ENCODE assay signal across 26 mouse cellular contexts in the genomic region with DNA sequence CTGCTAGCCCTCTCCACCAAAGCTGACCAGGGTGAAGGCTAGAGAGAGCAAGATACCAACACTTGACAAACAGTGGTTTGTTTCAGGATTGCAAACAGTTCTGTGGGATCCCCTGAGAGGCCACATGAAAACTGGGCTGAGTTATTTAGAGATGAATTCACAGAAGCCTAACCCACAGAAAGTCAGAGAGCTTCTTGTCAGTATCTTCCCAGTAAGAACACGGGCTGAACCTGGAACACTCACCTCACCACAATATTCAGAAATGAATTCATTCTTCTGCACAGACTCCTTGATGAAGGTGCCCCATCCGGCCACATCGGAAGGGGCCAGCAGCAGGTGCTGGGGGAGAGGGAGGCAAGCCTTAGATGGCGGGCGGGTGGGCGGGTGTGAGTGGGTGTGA. TPM values are rescaled to one million over a fixed set of nuclear protein-coding genes. Genes with fewer than 3 reads are reported as not detected.
DNase-seq lines count a peak whose midpoint lies in the region; ATAC-seq and TF ChIP-seq lines count a peak whose summit lies in the region.
"Had no signal": no experiment of that assay in that cellular context is flagged by ENCODE, and none has a peak within 500 bp of the region (broad histone marks: within the 10 kb centered on the region; RNA-seq: fewer than 3 reads in every experiment).

No protein-coding gene starts in this region.

- 81% methylated on average over 6 of the region's 6 CpGs for WGBS in heart, embryonic 15.5 days
- 69% methylated on average over 6 of the region's 6 CpGs for WGBS in lung, embryonic 15.5 days
- 77% methylated on average over 6 of the region's 6 CpGs for WGBS in lung, postnatal 0 days
- 92% methylated on average over 6 of the region's 6 CpGs for WGBS in embryonic facial prominence, embryonic 10.5 days

- no peak for ATAC-seq in heart, embryonic 15.5 days (replicated peaks; ENCODE audit: insufficient number of reproducible peaks, insufficient read depth, low FRiP score, low read depth)
- no peak for ATAC-seq in lung, embryonic 15.5 days (ENCODE audit: borderline replicate concordance, extremely low read depth, low FRiP score, low TSS enrichment)
- ATAC-seq in lung, postnatal 0 days: no peak
- ATAC-seq: forebrain, embryonic 14.5 days had no signal

- H3K36me3 ChIP-seq in heart, embryonic 15.5 days: peaks cover 39% of the 10 kb centered on the region
- peaks cover 35% of the 10 kb centered on the region for H3K36me3 ChIP-seq in lung, embryonic 15.5 days
- H3K36me3 ChIP-seq in lung, postnatal 0 days (ENCODE audit: insufficient read depth, low read length): peaks cover 30% of the 10 kb centered on the region
- peaks cover 69% of the 10 kb centered on the region for H3K36me3 ChIP-seq in embryonic facial prominence, embryonic 10.5 days (replicated peaks)

- intact Hi-C loops in heart, postnatal 10 days (cut with DNase I): no loop called here

- peak overlapping the region; percentile 24; the same call in 1 of the 2 replicates for H3K27ac ChIP-seq in heart, embryonic 15.5 days
- 0 out of 2 replicates have a peak overlapping the region, but pooled peaks have one; percentile 9 for H3K27ac ChIP-seq in lung, embryonic 15.5 days
- H3K27ac ChIP-seq in lung, postnatal 0 days (ENCODE audit: low read length): no peak overlapping the region
- H3K27ac ChIP-seq in brown adipose tissue, adult 24 weeks (replicated peaks; ENCODE audit: low read depth, low read length): peak overlapping the region; percentile 50; the same call in 1 of the 2 replicates
- H3K27ac ChIP-seq in embryonic facial prominence, embryonic 10.5 days (replicated peaks): no peak overlapping the region
- H3K27ac ChIP-seq: hindbrain, embryonic 10.5 days; hindbrain, embryonic 15.5 days; kidney, postnatal 0 days; limb, embryonic 10.5 days; limb, embryonic 15.5 days; liver, embryonic 14.5 days; midbrain, embryonic 12.5 days; neural tube, embryonic 13.5 days had no signal

- H3K27me3 ChIP-seq in heart, embryonic 15.5 days: no peaks in the 10 kb centered on the region
- no peaks in the 10 kb centered on the region for H3K27me3 ChIP-seq in lung, embryonic 15.5 days
- H3K27me3 ChIP-seq in lung, postnatal 0 days (replicated peaks; ENCODE audit: insufficient read depth, low read length): no peaks in the 10 kb centered on the region
- H3K27me3 ChIP-seq in embryonic facial prominence, embryonic 10.5 days (replicated peaks; ENCODE audit: low read depth, poor library complexity, severe bottlenecking): no peaks in the 10 kb centered on the region
- H3K27me3 ChIP-seq: heart, embryonic 12.5 days; hindbrain, embryonic 15.5 days; limb, embryonic 15.5 days; midbrain, embryonic 12.5 days; neural tube, embryonic 13.5 days had no signal

- peaks cover 43% of the 10 kb centered on the region for H3K4me1 ChIP-seq in heart, embryonic 15.5 days (replicated peaks)
- H3K4me1 ChIP-seq in lung, embryonic 15.5 days: peaks cover 25% of the 10 kb centered on the region
- H3K4me1 ChIP-seq in lung, postnatal 0 days (ENCODE audit: insufficient read depth, low read depth, low read length): no peaks in the 10 kb centered on the region
- H3K4me1 ChIP-seq in brown adipose tissue, adult 24 weeks (ENCODE audit: control insufficient read depth, insufficient read depth, insufficient read length, low read length): peaks cover 2% of the 10 kb centered on the region
- H3K4me1 ChIP-seq in embryonic facial prominence, embryonic 10.5 days: peaks cover 21% of the 10 kb centered on the region

- H3K4me2 ChIP-seq in heart, embryonic 15.5 days: no peak overlapping the region
- no peak overlapping the region for H3K4me2 ChIP-seq in lung, embryonic 15.5 days
- no peak overlapping the region for H3K4me2 ChIP-seq in lung, postnatal 0 days (replicated peaks; ENCODE audit: low read depth, low read length)
- H3K4me2 ChIP-seq: heart, embryonic 12.5 days; hindbrain, embryonic 15.5 days; limb, embryonic 15.5 days; lung, embryonic 14.5 days; midbrain, embryonic 12.5 days; neural tube, embryonic 13.5 days had no signal

- no peaks in the 10 kb centered on the region for H3K9me3 ChIP-seq in heart, embryonic 15.5 days (replicated peaks)
- no peaks in the 10 kb centered on the region for H3K9me3 ChIP-seq in lung, embryonic 15.5 days
- H3K9me3 ChIP-seq in lung, postnatal 0 days (ENCODE audit: low read length): no peaks in the 10 kb centered on the region
- H3K9me3 ChIP-seq in embryonic facial prominence, embryonic 10.5 days: no peaks in the 10 kb centered on the region
- H3K9me3 ChIP-seq: heart, embryonic 12.5 days; hindbrain, embryonic 10.5 days; hindbrain, embryonic 15.5 days; limb, embryonic 10.5 days; limb, embryonic 15.5 days; midbrain, embryonic 12.5 days; neural tube, embryonic 13.5 days had no signal

- H3K9ac ChIP-seq in heart, embryonic 15.5 days: no peak overlapping the region
- H3K9ac ChIP-seq in lung, embryonic 15.5 days: no peak overlapping the region
- H3K9ac ChIP-seq in lung, postnatal 0 days (replicated peaks; ENCODE audit: low read depth): no peak overlapping the region
- H3K9ac ChIP-seq: heart, embryonic 12.5 days; hindbrain, embryonic 15.5 days; limb, embryonic 15.5 days; liver, embryonic 14.5 days; lung, embryonic 14.5 days; midbrain, embryonic 12.5 days; neural tube, embryonic 13.5 days had no signal

- TF ChIP-seq EP300 in lung, postnatal 0 days (IDR thresholded peaks at IDR 0.05): no peak

- no peak for DNase-seq in heart, postnatal 10 days
- no peak for DNase-seq in lung, postnatal 0 days (ENCODE audit: low spot score)
- DNase-seq in CD4-positive helper T cell, adult 2 months (ENCODE audit: low read depth, low spot score): peak; percentile 47
- DNase-seq in embryonic facial prominence, embryonic 10.5 days (ENCODE audit: low spot score): no peak
- DNase-seq: adrenal gland, adult 8-10 months; gastrocnemius, postnatal 14 days; kidney, adult 18-20 months; kidney, postnatal 4 days; layer of hippocampus, adult 9-11 months; lung, postnatal 36 days had no signal

- no peak overlapping the region for H3K4me3 ChIP-seq in heart, embryonic 15.5 days
- H3K4me3 ChIP-seq in lung, embryonic 15.5 days: no peak overlapping the region
- no peak overlapping the region for H3K4me3 ChIP-seq in lung, postnatal 0 days (ENCODE audit: low read depth, low read length)
- no peak overlapping the region for H3K4me3 ChIP-seq in brown adipose tissue, adult 24 weeks (ENCODE audit: insufficient read depth, low read depth, low read length)
- H3K4me3 ChIP-seq in embryonic facial prominence, embryonic 10.5 days: no peak overlapping the region
- H3K4me3 ChIP-seq: heart, embryonic 12.5 days; hindbrain, embryonic 10.5 days; hindbrain, embryonic 15.5 days; limb, embryonic 10.5 days; limb, embryonic 15.5 days; midbrain, embryonic 12.5 days; neural tube, embryonic 13.5 days had no signal

- no peak for TF ChIP-seq CTCF in lung, postnatal 0 days (IDR thresholded peaks at IDR 0.05)

RNA-seq across cellular contexts. Expression of a gene that starts 19.4 kb away (rescaled TPM):
- polyA plus RNA-seq in heart, embryonic 15.5 days (2015; fragmentation: Nextera tagmentation; extraction: Ambion mirVana): 0.28 and 0.38 TPM in 2 replicates
- total RNA-seq in heart, postnatal 10 days (2021): under 1 TPM; 0.14 to 0.20 TPM
- polyA plus RNA-seq in lung, embryonic 15.5 days (2015; fragmentation: Nextera tagmentation; extraction: Ambion mirVana): 0.24 and 0.55 TPM in 2 replicates
- polyA plus RNA-seq in lung, postnatal 0 days (2015; fragmentation: Nextera tagmentation; extraction: Ambion mirVana): 0.06 and 0.20 TPM in 2 replicates
- polyA plus RNA-seq in brown adipose tissue, adult 24 weeks (2012; ENCODE audit: insufficient read depth, insufficient read length, missing spikeins): 1.2 TPM in 1 of 2 replicates, not detected in the other
- polyA plus RNA-seq in embryonic facial prominence, embryonic 10.5 days (2016; fragmentation: Nextera tagmentation; extraction: Ambion mirVana): 0.16 TPM in 1 of 2 replicates, not detected in the other
- total RNA-seq: granulocyte monocyte progenitor cell, adult 5-6 weeks had no signal
- polyA plus RNA-seq: limb, embryonic 10.5 days; liver, embryonic 14.5 days had no signal

RNA-seq across cellular contexts. Expression of a gene that starts 23.5 kb away (rescaled TPM):
- polyA plus RNA-seq in heart, embryonic 15.5 days (2015; fragmentation: Nextera tagmentation; extraction: Ambion mirVana): 10.5 and 13.6 TPM in 2 replicates
- total RNA-seq in heart, postnatal 10 days (2021): 10 to 100 TPM; 23.6 to 28.3 TPM
- 19.8 and 19.9 TPM in 2 replicates for polyA plus RNA-seq in lung, embryonic 15.5 days (2015; fragmentation: Nextera tagmentation; extraction: Ambion mirVana)
- 12.3 and 14.2 TPM in 2 replicates for polyA plus RNA-seq in lung, postnatal 0 days (2015; fragmentation: Nextera tagmentation; extraction: Ambion mirVana)
- 21.8 and 33.6 TPM in 2 replicates for polyA plus RNA-seq in brown adipose tissue, adult 24 weeks (2012; ENCODE audit: insufficient read depth, insufficient read length, missing spikeins)
- 3.7 and 4.0 TPM in 2 replicates for polyA plus RNA-seq in embryonic facial prominence, embryonic 10.5 days (2016; fragmentation: Nextera tagmentation; extraction: Ambion mirVana)

RNA-seq across cellular contexts. Expression of a gene that starts 24.3 kb away (rescaled TPM):
- 0.50 and 0.85 TPM in 2 replicates for polyA plus RNA-seq in heart, embryonic 15.5 days (2015; fragmentation: Nextera tagmentation; extraction: Ambion mirVana)
- 1 to 10 TPM; 1.8 to 2.1 TPM for total RNA-seq in heart, postnatal 10 days (2021)
- 1.1 and 1.4 TPM in 2 replicates for polyA plus RNA-seq in lung, embryonic 15.5 days (2015; fragmentation: Nextera tagmentation; extraction: Ambion mirVana)
- 0.24 and 0.56 TPM in 2 replicates for polyA plus RNA-seq in lung, postnatal 0 days (2015; fragmentation: Nextera tagmentation; extraction: Ambion mirVana)
- polyA plus RNA-seq in brown adipose tissue, adult 24 weeks (2012; ENCODE audit: insufficient read depth, insufficient read length, missing spikeins): 7.2 and 11.2 TPM in 2 replicates
- polyA plus RNA-seq in embryonic facial prominence, embryonic 10.5 days (2016; fragmentation: Nextera tagmentation; extraction: Ambion mirVana): 0.23 and 0.31 TPM in 2 replicates

RNA-seq across cellular contexts. Expression of a gene that starts 31.6 kb away (rescaled TPM):
- polyA plus RNA-seq in heart, embryonic 15.5 days (2015; fragmentation: Nextera tagmentation; extraction: Ambion mirVana): 13.3 and 15.0 TPM in 2 replicates
- total RNA-seq in heart, postnatal 10 days (2021): 10 to 100 TPM; 20.5 to 22.5 TPM
- 16.2 and 19.2 TPM in 2 replicates for polyA plus RNA-seq in lung, embryonic 15.5 days (2015; fragmentation: Nextera tagmentation; extraction: Ambion mirVana)
- 17.1 and 17.4 TPM in 2 replicates for polyA plus RNA-seq in lung, postnatal 0 days (2015; fragmentation: Nextera tagmentation; extraction: Ambion mirVana)
- polyA plus RNA-seq in brown adipose tissue, adult 24 weeks (2012; ENCODE audit: insufficient read depth, insufficient read length, missing spikeins): 13.3 and 20.7 TPM in 2 replicates
- polyA plus RNA-seq in embryonic facial prominence, embryonic 10.5 days (2016; fragmentation: Nextera tagmentation; extraction: Ambion mirVana): 13.3 and 14.5 TPM in 2 replicates

RNA-seq across cellular contexts. Expression of a gene that starts 38.9 kb away (rescaled TPM):
- polyA plus RNA-seq in heart, embryonic 15.5 days (2015; fragmentation: Nextera tagmentation; extraction: Ambion mirVana): 2.7 and 3.4 TPM in 2 replicates
- total RNA-seq in heart, postnatal 10 days (2021): 1 to 10 TPM; 3.4 to 3.5 TPM
- 3.5 and 3.6 TPM in 2 replicates for polyA plus RNA-seq in lung, embryonic 15.5 days (2015; fragmentation: Nextera tagmentation; extraction: Ambion mirVana)
- 1.9 and 2.3 TPM in 2 replicates for polyA plus RNA-seq in lung, postnatal 0 days (2015; fragmentation: Nextera tagmentation; extraction: Ambion mirVana)
- polyA plus RNA-seq in brown adipose tissue, adult 24 weeks (2012; ENCODE audit: insufficient read depth, insufficient read length, missing spikeins): 1.1 and 1.9 TPM in 2 replicates
- 4.9 and 5.7 TPM in 2 replicates for polyA plus RNA-seq in embryonic facial prominence, embryonic 10.5 days (2016; fragmentation: Nextera tagmentation; extraction: Ambion mirVana)
- total RNA-seq: granulocyte monocyte progenitor cell, adult 5-6 weeks; megakaryocyte, adult 5-6 weeks had no signal

Comparison
In these comparisons a context has a peak if more than half of its experiments do, and no peak if none do; other contexts are left out.
1. H3K27ac ChIP-seq: peak in heart, embryonic 15.5 days (single experiment), lung, embryonic 15.5 days (single experiment) and brown adipose tissue, adult 24 weeks (single experiment); none in lung, postnatal 0 days (single experiment) and embryonic facial prominence, embryonic 10.5 days (single experiment).